Mouse (Mus musculus): Measurements from ENCODE around the gene Gm17124. TPM values are rescaled to one million over a fixed set of nuclear protein-coding genes. Genes with fewer than 3 reads are reported as not detected.

Gm17124 gene
- not detected for polyA plus RNA-seq (2014; fragmentation: Illumina TruSeq; extraction: RNeasy Lipid Tissue Mini Kit (QIAGEN cat#74804))

GRCm38 (mm10) chr14:42599782-42600181 lies at the start of gene Gm17124:
Gene Gm17124 (minus strand): TSS chr14:42599882.

GRCm38 (mm10) chr14:42641817-42642216 lies 42.1 kb upstream of the Gm17124 start, which contains the start of gene Gm3633:
Gene Gm3633 (minus strand): TSS chr14:42641917.

Other genes with a start within 250 kb of the Gm17124 start
- not detected for gene Gm8005, start 160.2 kb downstream of the Gm17124 start, polyA plus RNA-seq (2014; fragmentation: Illumina TruSeq; extraction: RNeasy Lipid Tissue Mini Kit (QIAGEN cat#74804))
- not detected for gene Gm8011, start 136.0 kb downstream of the Gm17124 start, polyA plus RNA-seq (2014; fragmentation: Illumina TruSeq; extraction: RNeasy Lipid Tissue Mini Kit (QIAGEN cat#74804))
- not detected for gene Gm8020, start 97.5 kb downstream of the Gm17124 start, polyA plus RNA-seq (2014; fragmentation: Illumina TruSeq; extraction: RNeasy Lipid Tissue Mini Kit (QIAGEN cat#74804))
- not detected for gene Gm8024, start 75.6 kb downstream of the Gm17124 start, polyA plus RNA-seq (2014; fragmentation: Illumina TruSeq; extraction: RNeasy Lipid Tissue Mini Kit (QIAGEN cat#74804))
- gene Gm3633, start 42.0 kb upstream of the Gm17124 start, polyA plus RNA-seq (2014; fragmentation: Illumina TruSeq; extraction: RNeasy Lipid Tissue Mini Kit (QIAGEN cat#74804)), result not detected
- not detected for gene Gm10378, start 56.1 kb upstream of the Gm17124 start, polyA plus RNA-seq (2014; fragmentation: Illumina TruSeq; extraction: RNeasy Lipid Tissue Mini Kit (QIAGEN cat#74804))
- gene Gm3015, start 168.9 kb upstream of the Gm17124 start, polyA plus RNA-seq (2014; fragmentation: Illumina TruSeq; extraction: RNeasy Lipid Tissue Mini Kit (QIAGEN cat#74804)), result not detected
- not detected for gene Gm10377, start 198.1 kb upstream of the Gm17124 start, polyA plus RNA-seq (2014; fragmentation: Illumina TruSeq; extraction: RNeasy Lipid Tissue Mini Kit (QIAGEN cat#74804))